Mouse (Mus musculus) limb, embryonic 14.5 days (tissue): Measurements from ENCODE around the gene Plekhm1. TPM values are rescaled to one million over a fixed set of nuclear protein-coding genes. Genes with fewer than 3 reads are reported as not detected.

Experiments used
- ATAC-seq: fragments of 200-750 bp; cut with Nextera tagmentation; 2 replicates; pipeline ENCODE4 v1.8.0; 2017; ENCODE audit warnings: low read depth, moderate number of reproducible peaks, moderate TSS enrichment; ENCODE audit not compliant: low FRiP score
- DNase-seq: peaks from one replicate; pipeline ENCODE4 v3.0.0-alpha.2; 2015; ENCODE audit warnings: low spot score
- H3K27ac ChIP-seq: fragments of 300-500 bp; sonication (generic); replicated peaks from 2 replicates; pipeline ENCODE4 v1.5.1; 2014; ENCODE audit warnings: low read depth, mild to moderate bottlenecking, low read length, moderate library complexity, mixed read lengths
- H3K27me3 ChIP-seq: fragments of 300-500 bp; sonication (generic); 2 replicates; pipeline ENCODE4 v1.6.1; 2014; ENCODE audit warnings: low read length, mixed read lengths; ENCODE audit not compliant: control insufficient read depth, insufficient read depth
- H3K36me3 ChIP-seq: fragments of 300-500 bp; sonication (generic); 2 replicates; pipeline ENCODE4 v1.6.1; 2014; ENCODE audit warnings: mild to moderate bottlenecking, low read length, moderate library complexity, mixed read lengths; ENCODE audit not compliant: control insufficient read depth, insufficient read depth
- H3K4me1 ChIP-seq: fragments of 300-500 bp; sonication (generic); 2 replicates; pipeline ENCODE4 v1.6.1; 2014; ENCODE audit warnings: antibody characterized with exemption, low read length, mixed read lengths; ENCODE audit not compliant: control insufficient read depth, insufficient read depth
- H3K4me2 ChIP-seq: fragments of 300-500 bp; sonication (generic); replicated peaks from 2 replicates; pipeline ENCODE4 v1.6.1; 2014; ENCODE audit warnings: low read depth, mild to moderate bottlenecking, low read length, moderate library complexity; ENCODE audit not compliant: severe bottlenecking
- H3K4me3 ChIP-seq: fragments of 300-500 bp; sonication (generic); replicated peaks from 2 replicates; pipeline ENCODE4 v1.5.1; 2014; ENCODE audit warnings: low read length
- H3K9ac ChIP-seq: fragments of 300-500 bp; sonication (generic); 2 replicates; pipeline ENCODE4 v1.6.1; 2014; ENCODE audit warnings: mild to moderate bottlenecking, low read depth, low read length, moderate library complexity; ENCODE audit not compliant: severe bottlenecking
- H3K9me3 ChIP-seq: fragments of 300-500 bp; sonication (generic); 2 replicates; pipeline ENCODE4 v1.6.1; 2016; ENCODE audit warnings: low read length; ENCODE audit not compliant: control insufficient read depth
- POLR2A ChIP-seq: fragments of 200-500 bp; IDR thresholded peaks from 2 replicates; pipeline ENCODE4 v1.8.0; 2012; ENCODE audit warnings: inconsistent platforms, mild to moderate bottlenecking, moderate library complexity, borderline replicate concordance; ENCODE audit not compliant: insufficient read depth, insufficient read length; ENCODE audit errors: extremely low read depth
- WGBS: fragments of 180-500 bp; shearing (Covaris S2); extraction: QIAGEN DNeasy Blood & Tissue Kit; methylation state at CpG from one replicate; pipeline ENCODE4 v1.1.7; 2014; 5-methylcytosine and 5-hydroxymethylcytosine counted together
- polyA plus RNA-seq, 2 experiments: library from polyadenylated mRNA; depleted of rRNA in 1 of 2; stranded (reverse) in 1 of 2; unstranded in 1 of 2; fragments of >200 nt; fragmentation: Nextera tagmentation in 1 of 2; extraction: Ambion mirVana in 1 of 2; gene quantifications; 2 replicates each; pipeline versions ENCODE4 v1.2.1 to v1.2.3; 2012 to 2014

Plekhm1 gene
- polyA plus RNA-seq, 2 experiments, result 9.6 to 11.8 TPM

DNA sequence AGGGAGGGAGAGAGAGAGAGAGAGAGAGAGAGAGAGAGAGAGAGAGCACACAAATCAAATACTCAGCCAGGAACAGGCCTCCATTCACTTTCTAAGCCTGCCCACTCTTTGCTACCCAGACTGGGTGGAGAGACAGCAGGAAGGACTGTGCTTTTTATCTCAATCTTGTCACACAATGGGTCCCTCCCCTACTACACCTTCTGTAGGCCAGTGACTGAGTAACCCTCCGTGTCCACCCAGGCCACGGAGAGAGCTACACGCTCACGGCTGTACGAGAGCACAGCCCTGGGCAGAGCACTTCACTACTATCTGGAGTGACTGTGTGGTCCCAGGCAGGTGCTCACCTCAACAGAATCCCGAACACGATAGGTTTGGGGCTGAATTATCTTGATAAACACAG is 66.3 kb downstream of the Plekhm1 start:
- ATAC-seq, result no peak

DNA sequence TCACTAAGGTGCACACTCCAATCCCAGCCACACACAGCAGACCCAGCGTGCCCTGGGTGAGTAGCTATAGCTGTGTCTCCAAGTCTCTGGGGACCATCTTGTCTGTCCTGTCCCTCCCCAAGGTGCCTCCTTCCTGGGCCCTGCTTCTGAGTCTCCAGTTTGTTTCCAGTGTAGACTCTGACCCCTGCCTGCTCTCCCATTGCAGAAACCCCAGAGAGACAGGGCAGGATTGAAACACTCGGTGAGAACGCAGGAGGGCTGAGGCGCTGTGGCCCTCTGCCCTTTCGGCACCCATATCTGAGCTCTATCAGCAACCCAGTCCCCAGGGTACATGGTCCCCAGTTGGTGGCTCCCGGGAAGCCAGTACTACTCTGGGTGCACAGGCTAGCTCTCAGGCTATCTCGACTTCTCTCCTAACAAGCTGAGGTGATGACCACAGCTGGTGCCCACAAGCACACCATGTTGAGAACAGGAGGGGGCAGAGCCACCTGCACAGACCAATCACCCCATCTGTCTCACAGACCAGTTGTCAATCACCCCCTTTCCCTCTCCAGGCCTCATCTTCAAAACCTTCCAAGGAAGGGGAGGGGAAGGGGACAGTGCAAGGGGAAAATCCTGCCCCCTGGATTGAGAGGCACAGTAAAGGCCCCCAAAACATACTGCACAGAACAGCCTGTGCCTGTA is 66.9 kb downstream of the Plekhm1 start:
- no peaks in the 10 kb centered on the region for H3K36me3 ChIP-seq
- TF ChIP-seq POLR2A, result no peak
- H3K4me3 ChIP-seq, result no peak overlapping the region
- no peak overlapping the region for H3K4me2 ChIP-seq
- peaks cover 4% of the 10 kb centered on the region; the same call in 1 of the 2 replicates for H3K4me1 ChIP-seq
- no peak overlapping the region for H3K27ac ChIP-seq
- DNase-seq, result no peak
- H3K9ac ChIP-seq, result no peak overlapping the region
- H3K9me3 ChIP-seq, result peaks cover 4% of the 10 kb centered on the region; the same call in 1 of the 2 replicates
- no peaks in the 10 kb centered on the region for H3K27me3 ChIP-seq
- ATAC-seq, result no peak
- 76% methylated on average over 7 of the region's 7 CpGs for WGBS

More for the DNA sequence above, 66.3 kb downstream of the Plekhm1 start:
- no peak for DNase-seq
- no peak for TF ChIP-seq POLR2A
- H3K4me3 ChIP-seq, result no peak overlapping the region
- 81% methylated on average over 7 of the region's 7 CpGs for WGBS
- H3K4me2 ChIP-seq, result no peak overlapping the region
- H3K36me3 ChIP-seq, result no peaks in the 10 kb centered on the region
- no peak overlapping the region for H3K27ac ChIP-seq
- H3K27me3 ChIP-seq, result no peaks in the 10 kb centered on the region
- H3K4me1 ChIP-seq, result peaks cover 4% of the 10 kb centered on the region; the same call in 1 of the 2 replicates
- no peak overlapping the region for H3K9ac ChIP-seq
- peaks cover 4% of the 10 kb centered on the region; the same call in 1 of the 2 replicates for H3K9me3 ChIP-seq

DNA sequence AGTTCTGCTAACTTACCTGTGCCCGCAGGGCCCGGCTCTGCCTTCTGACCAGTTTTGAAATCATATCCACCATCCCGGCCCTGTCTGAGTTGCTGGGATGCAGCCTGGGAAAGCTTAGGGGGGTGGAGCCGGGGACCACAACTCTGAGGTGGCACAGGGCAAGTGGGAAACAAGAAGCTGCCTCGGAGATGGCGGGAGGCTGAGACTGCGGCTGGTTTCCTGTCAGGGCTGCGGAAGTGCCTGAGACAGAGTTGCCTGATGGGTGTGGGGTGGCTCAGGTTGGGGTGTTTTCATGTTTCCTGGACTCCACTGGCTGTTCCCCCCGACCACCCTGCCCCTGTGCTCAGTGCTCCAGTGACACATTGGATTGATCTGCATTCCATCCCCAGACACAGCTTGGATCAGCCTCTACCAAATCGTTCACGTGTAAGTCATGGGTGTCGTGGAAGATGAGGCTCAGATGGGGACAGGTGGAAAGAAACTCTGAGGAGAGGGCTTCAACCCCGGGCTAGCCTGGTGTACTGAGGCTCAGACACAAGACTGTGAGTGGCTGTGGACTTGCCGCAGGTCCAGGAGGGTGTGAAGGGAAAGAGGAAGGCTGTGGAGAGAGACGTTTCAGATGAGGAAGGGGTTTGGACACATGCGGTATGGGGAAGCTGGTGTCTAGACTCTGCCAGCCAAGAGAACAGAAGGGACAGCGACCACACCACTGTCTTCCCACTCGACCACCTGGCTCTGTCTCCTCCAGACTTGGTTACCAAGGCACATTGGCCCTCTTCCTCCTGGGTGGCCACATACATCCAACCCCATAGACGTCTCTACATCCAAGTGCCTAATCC is 67.8 kb downstream of the Plekhm1 start:
- H3K27ac ChIP-seq, result no peak overlapping the region
- ATAC-seq (no peak), DNase-seq (no peak)
- H3K4me2 ChIP-seq, result no peak overlapping the region
- TF ChIP-seq POLR2A, result no peak
- H3K4me3 ChIP-seq, result no peak overlapping the region
- peaks cover 1% of the 10 kb centered on the region; the same call in 1 of the 2 replicates for H3K9me3 ChIP-seq
- no peak overlapping the region for H3K9ac ChIP-seq
- 65% methylated on average over 19 of the region's 19 CpGs for WGBS
- no peaks in the 10 kb centered on the region for H3K27me3 ChIP-seq
- H3K4me1 ChIP-seq, result peaks cover 7% of the 10 kb centered on the region
- H3K36me3 ChIP-seq, result no peaks in the 10 kb centered on the region

GRCm38 (mm10) chr11:103343881-103344280 is 68.6 kb downstream of the Plekhm1 start:
- Histone ChIP-seq H3K27me3 (no peaks in the 10 kb centered on the region), H3K9ac (no peak overlapping the region), H3K36me3 (no peaks in the 10 kb centered on the region), H3K27ac (no peak overlapping the region), H3K9me3 (no peaks in the 10 kb centered on the region), H3K4me2 (no peak overlapping the region), H3K4me1 (peaks cover 7% of the 10 kb centered on the region), H3K4me3 (no peak overlapping the region)
- ATAC-seq (no peak), DNase-seq (no peak)
- TF ChIP-seq POLR2A, result no peak
- 76% methylated on average over 1 of the region's 1 CpGs for WGBS

- ATAC-seq (no peak), DNase-seq (no peak)
- H3K4me3 ChIP-seq, result no peak overlapping the region
- H3K27me3 ChIP-seq, result no peaks in the 10 kb centered on the region
- no peak overlapping the region for H3K4me2 ChIP-seq
- no peaks in the 10 kb centered on the region for H3K9me3 ChIP-seq
- no peak for TF ChIP-seq POLR2A
- no peak overlapping the region for H3K9ac ChIP-seq
- H3K27ac ChIP-seq, result no peak overlapping the region
- 88% methylated on average over 6 of the region's 6 CpGs for WGBS
- no peaks in the 10 kb centered on the region for H3K36me3 ChIP-seq
- H3K4me1 ChIP-seq, result peaks cover 7% of the 10 kb centered on the region
Observed at GRCm38 (mm10) chr11:103343063-103343462, 69.4 kb downstream of the Plekhm1 start.
